Mouse (Mus musculus) lung, embryonic 15.5 days (tissue): ENCODE data around the gene Ube2l3. TPM values are rescaled to one million over a fixed set of nuclear protein-coding genes. Genes with fewer than 3 reads are reported as not detected.

Experiments used
- ATAC-seq: fragments of 200-750 bp; cut with Nextera tagmentation; 2 replicates; pipeline ENCODE4 v1.8.0; 2017; ENCODE audit warnings: moderate number of reproducible peaks, borderline replicate concordance; ENCODE audit not compliant: low FRiP score, low TSS enrichment; ENCODE audit errors: extremely low read depth
- H3K27ac ChIP-seq: fragments of 300-500 bp; sonication (generic); 2 replicates; pipeline ENCODE4 v1.5.1; 2015; ENCODE audit warnings: moderate library complexity, mild to moderate bottlenecking, inconsistent platforms
- H3K27me3 ChIP-seq: fragments of 300-500 bp; sonication (generic); 2 replicates; pipeline ENCODE4 v1.6.1; 2015; ENCODE audit warnings: inconsistent platforms
- H3K36me3 ChIP-seq: fragments of 300-500 bp; sonication (generic); 2 replicates; pipeline ENCODE4 v1.6.1; 2015; ENCODE audit warnings: inconsistent platforms
- H3K4me1 ChIP-seq: fragments of 300-500 bp; sonication (generic); 2 replicates; pipeline ENCODE4 v1.6.1; 2015; ENCODE audit warnings: inconsistent platforms
- H3K4me2 ChIP-seq: fragments of 300-500 bp; sonication (generic); 2 replicates; pipeline ENCODE4 v1.6.1; 2015; ENCODE audit warnings: inconsistent platforms, mild to moderate bottlenecking, moderate library complexity
- H3K4me3 ChIP-seq: fragments of 300-500 bp; sonication (generic); 2 replicates; pipeline ENCODE4 v1.5.1; 2015; ENCODE audit warnings: mild to moderate bottlenecking, inconsistent platforms
- H3K9ac ChIP-seq: fragments of 300-500 bp; sonication (generic); 2 replicates; pipeline ENCODE4 v1.6.1; 2015; ENCODE audit warnings: inconsistent platforms
- H3K9me3 ChIP-seq: fragments of 300-500 bp; sonication (generic); 2 replicates; pipeline ENCODE4 v1.6.1; 2016; ENCODE audit warnings: inconsistent platforms
- WGBS: fragments of 180-500 bp; shearing (Covaris S2); methylation state at CpG from one replicate; pipeline ENCODE4 v1.1.7; 2015; 5-methylcytosine and 5-hydroxymethylcytosine counted together
- polyA plus RNA-seq: library from polyadenylated mRNA; unstranded; fragments of >200 nt; fragmentation: Nextera tagmentation; extraction: Ambion mirVana; gene quantifications from 2 replicates; pipeline ENCODE4 v1.2.1, GENCODE M21; 2015

Gene Ube2l3
- polyA plus RNA-seq, 1 experiment from 2014 or later, result 345 TPM

- H3K4me2 ChIP-seq, result no peak overlapping the region
- H3K27ac ChIP-seq, result no peak overlapping the region
- ATAC-seq, result no peak
- no peaks in the 10 kb centered on the region for H3K9me3 ChIP-seq
- no peaks in the 10 kb centered on the region for H3K36me3 ChIP-seq
- peaks cover 28% of the 10 kb centered on the region for H3K27me3 ChIP-seq
- H3K9ac ChIP-seq, result no peak overlapping the region
- H3K4me1 ChIP-seq, result peaks cover 25% of the 10 kb centered on the region
- WGBS, result 2% methylated on average over 6 of the region's 6 CpGs
- no peak overlapping the region for H3K4me3 ChIP-seq
Measured at GRCm38 (mm10) chr16:17204990-17205389, 2.5 kb upstream of the Ube2l3 start.

- Histone ChIP-seq H3K4me3 (no peak overlapping the region), H3K9ac (no peak overlapping the region), H3K27ac (no peak overlapping the region)
Measured at GRCm38 (mm10) chr16:17201977-17202376, 472 bp downstream of the Ube2l3 start.

GRCm38 (mm10) chr16:17200953-17201707 is 1.3 kb downstream of the Ube2l3 start:
- WGBS, result 1% methylated on average over 65 of the region's 72 CpGs
- Histone ChIP-seq H3K36me3 (no peaks in the 10 kb centered on the region), H3K9me3 (no peaks in the 10 kb centered on the region), H3K27me3 (peaks cover 1% of the 10 kb centered on the region; the same call in 1 of the 2 replicates), H3K27ac (peak overlapping the region; percentile 74), H3K4me1 (peaks cover 20% of the 10 kb centered on the region), H3K9ac (peak overlapping the region; percentile 100), H3K4me2 (peak overlapping the region; percentile 60), H3K4me3 (peak overlapping the region; percentile 100)
- peak; percentile 91 for ATAC-seq

More at GRCm38 (mm10) chr16:17201977-17202376, 472 bp downstream of the Ube2l3 start:
- peaks cover 9% of the 10 kb centered on the region; the same call in 1 of the 2 replicates for H3K27me3 ChIP-seq
- 36% methylated on average over 2 of the region's 2 CpGs for WGBS
- H3K9me3 ChIP-seq, result no peaks in the 10 kb centered on the region
- no peak overlapping the region for H3K4me2 ChIP-seq
- ATAC-seq, result peak; percentile 41; the same call in 1 of the 2 replicates
- H3K36me3 ChIP-seq, result no peaks in the 10 kb centered on the region
- peaks cover 20% of the 10 kb centered on the region for H3K4me1 ChIP-seq

- H3K4me1 ChIP-seq, result peaks cover 20% of the 10 kb centered on the region
- 2% methylated on average over 24 of the region's 24 CpGs for WGBS
- no peaks in the 10 kb centered on the region for H3K9me3 ChIP-seq
- H3K36me3 ChIP-seq, result no peaks in the 10 kb centered on the region
- H3K27me3 ChIP-seq, result no peaks in the 10 kb centered on the region
- peak overlapping the region; percentile 60 for H3K4me2 ChIP-seq
- peak overlapping the region; percentile 100 for H3K4me3 ChIP-seq
- H3K27ac ChIP-seq, result peak overlapping the region; percentile 74
- peak overlapping the region; percentile 100 for H3K9ac ChIP-seq
- ATAC-seq, result no peak
Measured at GRCm38 (mm10) chr16:17200121-17200952, 2.1 kb downstream of the Ube2l3 start.

- Histone ChIP-seq H3K9me3 (no peaks in the 10 kb centered on the region), H3K9ac (no peak overlapping the region), H3K27me3 (no peaks in the 10 kb centered on the region), H3K36me3 (peaks cover 6% of the 10 kb centered on the region; the same call in 1 of the 2 replicates), H3K4me3 (no peak overlapping the region), H3K27ac (no peak overlapping the region), H3K4me1 (0 out of 2 replicates have a peak, but pooled peaks cover 5% of the 10 kb centered on the region), H3K4me2 (no peak overlapping the region)
- ATAC-seq, result no peak
- WGBS, result 97% methylated on average over 4 of the region's 4 CpGs
Measured at GRCm38 (mm10) chr16:17193823-17194222, 8.6 kb downstream of the Ube2l3 start.

- no peaks in the 10 kb centered on the region for H3K4me1 ChIP-seq
- H3K4me2 ChIP-seq, result no peak overlapping the region
- H3K27ac ChIP-seq, result no peak overlapping the region
- H3K36me3 ChIP-seq, result peaks cover 12% of the 10 kb centered on the region
- H3K27me3 ChIP-seq, result no peaks in the 10 kb centered on the region
- no peak overlapping the region for H3K4me3 ChIP-seq
- no peak for ATAC-seq
- no peak overlapping the region for H3K9ac ChIP-seq
- H3K9me3 ChIP-seq, result no peaks in the 10 kb centered on the region
Measured at GRCm38 (mm10) chr16:17185475-17185874, 17.0 kb downstream of the Ube2l3 start.

- no peak overlapping the region for H3K27ac ChIP-seq
- H3K4me2 ChIP-seq, result no peak overlapping the region
- no peaks in the 10 kb centered on the region for H3K4me1 ChIP-seq
- H3K36me3 ChIP-seq, result peaks cover 16% of the 10 kb centered on the region
- ATAC-seq, result no peak
- no peaks in the 10 kb centered on the region for H3K27me3 ChIP-seq
- H3K9ac ChIP-seq, result no peak overlapping the region
- WGBS, result 74% methylated on average over 3 of the region's 3 CpGs
- H3K4me3 ChIP-seq, result no peak overlapping the region
- no peaks in the 10 kb centered on the region for H3K9me3 ChIP-seq
Measured at GRCm38 (mm10) chr16:17183003-17183402, 19.4 kb downstream of the Ube2l3 start.

- ATAC-seq, result no peak
- 63% methylated on average over 2 of the region's 2 CpGs for WGBS
- no peaks in the 10 kb centered on the region for H3K4me1 ChIP-seq
- H3K4me3 ChIP-seq, result no peak overlapping the region
- H3K27ac ChIP-seq, result no peak overlapping the region
- H3K9ac ChIP-seq, result no peak overlapping the region
- H3K4me2 ChIP-seq, result no peak overlapping the region
- peaks cover 16% of the 10 kb centered on the region for H3K36me3 ChIP-seq
- no peaks in the 10 kb centered on the region for H3K9me3 ChIP-seq
- no peaks in the 10 kb centered on the region for H3K27me3 ChIP-seq
Measured at GRCm38 (mm10) chr16:17182136-17182535, 20.3 kb downstream of the Ube2l3 start.

- H3K27ac ChIP-seq, result no peak overlapping the region
- no peaks in the 10 kb centered on the region for H3K27me3 ChIP-seq
- 83% methylated on average over 4 of the region's 4 CpGs for WGBS
- H3K36me3 ChIP-seq, result peaks cover 13% of the 10 kb centered on the region
- no peak overlapping the region for H3K4me2 ChIP-seq
- H3K4me3 ChIP-seq, result no peak overlapping the region
- no peaks in the 10 kb centered on the region for H3K4me1 ChIP-seq
- no peak overlapping the region for H3K9ac ChIP-seq
- no peak for ATAC-seq
- no peaks in the 10 kb centered on the region for H3K9me3 ChIP-seq
Measured at GRCm38 (mm10) chr16:17181382-17181781, 21.1 kb downstream of the Ube2l3 start.

GRCm38 (mm10) chr16:17179706-17180105 is 22.7 kb downstream of the Ube2l3 start:
- Histone ChIP-seq H3K36me3 (peaks cover 16% of the 10 kb centered on the region), H3K9me3 (no peaks in the 10 kb centered on the region), H3K27me3 (no peaks in the 10 kb centered on the region), H3K4me1 (no peaks in the 10 kb centered on the region), H3K4me3 (no peak overlapping the region), H3K27ac (no peak overlapping the region), H3K4me2 (no peak overlapping the region), H3K9ac (no peak overlapping the region)
- 94% methylated on average over 3 of the region's 3 CpGs for WGBS
- no peak for ATAC-seq

- Histone ChIP-seq H3K4me2 (no peak overlapping the region), H3K36me3 (peaks cover 30% of the 10 kb centered on the region), H3K4me1 (no peaks in the 10 kb centered on the region), H3K27ac (no peak overlapping the region), H3K9ac (no peak overlapping the region), H3K9me3 (no peaks in the 10 kb centered on the region), H3K4me3 (no peak overlapping the region), H3K27me3 (no peaks in the 10 kb centered on the region)
- ATAC-seq, result no peak
- WGBS, result 97% methylated on average over 1 of the region's 1 CpGs
Measured at GRCm38 (mm10) chr16:17177623-17178170, 24.8 kb downstream of the Ube2l3 start.

GRCm38 (mm10) chr16:17175765-17176164 is 26.7 kb downstream of the Ube2l3 start:
- Histone ChIP-seq H3K4me3 (no peak overlapping the region), H3K9ac (no peak overlapping the region), H3K36me3 (peaks cover 40% of the 10 kb centered on the region)

More at GRCm38 (mm10) chr16:17175765-17176164, 26.7 kb downstream of the Ube2l3 start:
- no peak overlapping the region for H3K27ac ChIP-seq
- no peaks in the 10 kb centered on the region for H3K9me3 ChIP-seq
- H3K27me3 ChIP-seq, result no peaks in the 10 kb centered on the region
- no peak overlapping the region for H3K4me2 ChIP-seq
- ATAC-seq, result no peak
- 73% methylated on average over 2 of the region's 2 CpGs for WGBS
- H3K4me1 ChIP-seq, result no peaks in the 10 kb centered on the region
